Mouse (Mus musculus) G1E (cell line): ENCODE results near the gene Ces4a.

Experiments used
- CTCF ChIP-seq: IDR thresholded peaks from 2 replicates; pipeline ENCODE4 v1.5.1; 2012; ENCODE audit warnings: low read depth, low read length, inconsistent platforms, mixed read lengths
- GATA1 ChIP-seq: IDR thresholded peaks from 2 replicates; pipeline ENCODE4 v1.6.1; 2012; ENCODE audit warnings: borderline replicate concordance, low read length, inconsistent platforms, mixed read lengths
- POLR2AphosphoS5 ChIP-seq: IDR thresholded peaks from 2 replicates; pipeline ENCODE4 v1.6.1; 2012; ENCODE audit warnings: low read depth, low read length, inconsistent platforms; ENCODE audit not compliant: insufficient replicate concordance

- TF ChIP-seq GATA1 = no peak
- no peak for TF ChIP-seq CTCF
- no peak for TF ChIP-seq POLR2AphosphoS5
Observed at GRCm38 (mm10) chr8:105104220-105104619, 27.4 kb upstream of the Ces4a start.
